Mouse (Mus musculus) right cerebral cortex, postnatal 36 days (tissue): ENCODE measurements around the gene Olfr203.
"Not testable (repeated sequence)": the region's sequence is repeated elsewhere in the genome, so short reads cannot be mapped to it uniquely, and the experiment has no call there.

Experiments
- DNase-seq, 2 experiments: peaks; one replicate each; pipeline ENCODE4 v3.0.0; 2022; ENCODE audit warnings: low spot score in 2 of 2, mixed read lengths in 1 of 2

Olfr203 gene

GRCm38 (mm10) chr16:59298581-59298980 is at the start of gene Olfr203:
Gene Olfr203, plus strand, starts transcription at chr16:59298881.
- no peak for DNase-seq

GRCm38 (mm10) chr16:59249684-59250083 is 49.0 kb upstream of the Olfr203 start:
- DNase-seq = no peak

- not testable (repeated sequence) for DNase-seq
Observed at GRCm38 (mm10) chr16:59269097-59269496, 29.6 kb upstream of the Olfr203 start.

- DNase-seq = not testable (repeated sequence)
Observed at GRCm38 (mm10) chr16:59272532-59272931, 26.1 kb upstream of the Olfr203 start, which contains the start of gene Olfr201. Gene Olfr201, minus strand, starts transcription at chr16:59272632.

- DNase-seq = no peak
Observed at GRCm38 (mm10) chr16:59280542-59280941, 18.1 kb upstream of the Olfr203 start.

- DNase-seq = no peak
Observed at GRCm38 (mm10) chr16:59283476-59283875, 15.2 kb upstream of the Olfr203 start.

GRCm38 (mm10) chr16:59286693-59287092 is 12.0 kb upstream of the Olfr203 start, which contains the start of gene Olfr202:
Gene Olfr202, minus strand, starts transcription at chr16:59286793.
- DNase-seq = no peak

- not testable (repeated sequence) for DNase-seq
Observed at GRCm38 (mm10) chr16:59287576-59287975, 11.1 kb upstream of the Olfr203 start.

- no peak for DNase-seq
Observed at GRCm38 (mm10) chr16:59318148-59318547, 19.5 kb downstream of the Olfr203 start, which contains the start of gene Olfr204. Gene Olfr204, minus strand, starts transcription at chr16:59318248.

- not testable (repeated sequence) for DNase-seq
Observed at GRCm38 (mm10) chr16:59323262-59323661, 24.6 kb downstream of the Olfr203 start.

- no peak for DNase-seq
Observed at GRCm38 (mm10) chr16:59331038-59331437, 32.4 kb downstream of the Olfr203 start, which contains the start of gene Olfr205. Gene Olfr205, minus strand, starts transcription at chr16:59331138.

GRCm38 (mm10) chr16:59349146-59349545 is 50.5 kb downstream of the Olfr203 start, which contains the start of gene Olfr206:
Gene Olfr206, minus strand, starts transcription at chr16:59349246.
- no peak for DNase-seq
